Mouse (Mus musculus) intestine, embryonic 16.5 days (tissue): ENCODE data around the gene Acvrl1. TPM values are rescaled to one million over a fixed set of nuclear protein-coding genes. Genes with fewer than 3 reads are reported as not detected.
A peak's percentile ranks its signal among the peaks of the same experiment; 100 is the strongest.

Experiments used
- ATAC-seq: fragments of 200-750 bp; cut with Nextera tagmentation; 2 replicates; pipeline ENCODE4 v1.8.0; 2017; ENCODE audit warnings: moderate TSS enrichment, moderate library complexity
- H3K27ac ChIP-seq: fragments of 300-500 bp; sonication (generic); 2 replicates; pipeline ENCODE4 v1.5.1; 2014; ENCODE audit warnings: mild to moderate bottlenecking, low read length
- H3K27me3 ChIP-seq: fragments of 300-500 bp; sonication (generic); replicated peaks from 2 replicates; pipeline ENCODE4 v1.6.1; 2014; ENCODE audit warnings: low read length, control low read depth, mixed read lengths; ENCODE audit not compliant: control insufficient read depth, insufficient read depth
- H3K36me3 ChIP-seq: fragments of 300-500 bp; sonication (generic); 2 replicates; pipeline ENCODE4 v1.6.1; 2014; ENCODE audit warnings: low read length, control low read depth; ENCODE audit not compliant: control insufficient read depth, insufficient read depth
- H3K4me1 ChIP-seq: fragments of 300-500 bp; sonication (generic); 2 replicates; pipeline ENCODE4 v1.6.1; 2014; ENCODE audit warnings: low read length, control low read depth, mixed read lengths; ENCODE audit not compliant: control insufficient read depth, insufficient read depth
- H3K4me2 ChIP-seq: fragments of 300-500 bp; sonication (generic); 2 replicates; pipeline ENCODE4 v1.6.1; 2014; ENCODE audit warnings: low read depth, low read length, control low read depth
- H3K4me3 ChIP-seq: fragments of 300-500 bp; sonication (generic); 2 replicates; pipeline ENCODE4 v1.5.1; 2014; ENCODE audit warnings: mild to moderate bottlenecking, low read length
- H3K9ac ChIP-seq: fragments of 300-500 bp; sonication (generic); 2 replicates; pipeline ENCODE4 v1.6.1; 2014; ENCODE audit warnings: low read depth, low read length
- H3K9me3 ChIP-seq: fragments of 300-500 bp; sonication (generic); 2 replicates; pipeline ENCODE4 v1.6.1; 2016; ENCODE audit warnings: low read length, control low read depth; ENCODE audit not compliant: control insufficient read depth
- WGBS: fragments of 180-500 bp; shearing (Covaris S2); extraction: QIAGEN DNeasy Blood & Tissue Kit; methylation state at CpG from one replicate; pipeline ENCODE4 v1.1.7; 2014; 5-methylcytosine and 5-hydroxymethylcytosine counted together
- microRNA-seq: library from miRNA; unstranded; fragments of <30 nt; microRNA quantifications from one replicate; pipeline ENCODE4, GENCODE M21; 2016
- polyA plus RNA-seq: library from polyadenylated mRNA; unstranded; fragments of >200 nt; fragmentation: Nextera tagmentation; extraction: Ambion mirVana; gene quantifications from 2 replicates; pipeline ENCODE4 v1.2.1, GENCODE M21; 2015

The Acvrl1 gene
- polyA plus RNA-seq, 1 experiment from 2014 or later, result 31.9 TPM

- H3K27ac ChIP-seq, result no peak overlapping the region
- H3K9ac ChIP-seq, result peak overlapping the region; percentile 14; the same call in 1 of the 2 replicates
- H3K4me1 ChIP-seq, result peaks cover 56% of the 10 kb centered on the region
- H3K4me3 ChIP-seq, result no peak overlapping the region
- no peaks in the 10 kb centered on the region for H3K27me3 ChIP-seq
- no peak overlapping the region for H3K4me2 ChIP-seq
- H3K9me3 ChIP-seq, result no peaks in the 10 kb centered on the region
- ATAC-seq, result no peak
- H3K36me3 ChIP-seq, result peaks cover 11% of the 10 kb centered on the region
- WGBS, result 68% methylated on average over 10 of the region's 10 CpGs
These were observed 61.8 kb downstream of the Acvrl1 start for GRCm38 (mm10) chr15:101189981-101190761.

GRCm38 (mm10) chr15:101190762-101191150 lies 62.4 kb downstream of the Acvrl1 start:
- Histone ChIP-seq H3K9ac (no peak overlapping the region), H3K4me1 (peaks cover 60% of the 10 kb centered on the region), H3K36me3 (peaks cover 13% of the 10 kb centered on the region), H3K4me2 (no peak overlapping the region), H3K4me3 (no peak overlapping the region), H3K9me3 (no peaks in the 10 kb centered on the region), H3K27ac (no peak overlapping the region; the same call in 1 of the 2 replicates), H3K27me3 (no peaks in the 10 kb centered on the region)
- WGBS, result 58% methylated on average over 5 of the region's 5 CpGs
- no peak for ATAC-seq

- Histone ChIP-seq H3K4me2 (no peak overlapping the region), H3K27me3 (no peaks in the 10 kb centered on the region), H3K9me3 (no peaks in the 10 kb centered on the region), H3K27ac (peak overlapping the region; percentile 31; the same call in 1 of the 2 replicates), H3K4me1 (peaks cover 62% of the 10 kb centered on the region), H3K36me3 (peaks cover 20% of the 10 kb centered on the region), H3K9ac (peak overlapping the region; percentile 26; the same call in 1 of the 2 replicates), H3K4me3 (no peak overlapping the region)
- WGBS, result 36% methylated on average over 13 of the region's 13 CpGs
- ATAC-seq, result no peak
These were observed 63.3 kb downstream of the Acvrl1 start for GRCm38 (mm10) chr15:101191459-101192259.

GRCm38 (mm10) chr15:101192260-101192640 lies 63.9 kb downstream of the Acvrl1 start:
- no peak overlapping the region for H3K27ac ChIP-seq
- H3K27me3 ChIP-seq, result no peaks in the 10 kb centered on the region
- H3K4me3 ChIP-seq, result no peak overlapping the region
- no peak overlapping the region for H3K4me2 ChIP-seq
- H3K9ac ChIP-seq, result no peak overlapping the region
- WGBS, result 53% methylated on average over 7 of the region's 7 CpGs
- ATAC-seq, result no peak
- H3K9me3 ChIP-seq, result no peaks in the 10 kb centered on the region
- H3K36me3 ChIP-seq, result peaks cover 20% of the 10 kb centered on the region
- H3K4me1 ChIP-seq, result peaks cover 62% of the 10 kb centered on the region

GRCm38 (mm10) chr15:101192651-101193050 lies 64.3 kb downstream of the Acvrl1 start:
- Histone ChIP-seq H3K27me3 (no peaks in the 10 kb centered on the region), H3K4me2 (no peak overlapping the region), H3K9ac (no peak overlapping the region), H3K36me3 (peaks cover 20% of the 10 kb centered on the region), H3K27ac (no peak overlapping the region), H3K9me3 (no peaks in the 10 kb centered on the region), H3K4me1 (peaks cover 62% of the 10 kb centered on the region), H3K4me3 (no peak overlapping the region)
- ATAC-seq, result no peak
- 74% methylated on average over 7 of the region's 7 CpGs for WGBS

DNA sequence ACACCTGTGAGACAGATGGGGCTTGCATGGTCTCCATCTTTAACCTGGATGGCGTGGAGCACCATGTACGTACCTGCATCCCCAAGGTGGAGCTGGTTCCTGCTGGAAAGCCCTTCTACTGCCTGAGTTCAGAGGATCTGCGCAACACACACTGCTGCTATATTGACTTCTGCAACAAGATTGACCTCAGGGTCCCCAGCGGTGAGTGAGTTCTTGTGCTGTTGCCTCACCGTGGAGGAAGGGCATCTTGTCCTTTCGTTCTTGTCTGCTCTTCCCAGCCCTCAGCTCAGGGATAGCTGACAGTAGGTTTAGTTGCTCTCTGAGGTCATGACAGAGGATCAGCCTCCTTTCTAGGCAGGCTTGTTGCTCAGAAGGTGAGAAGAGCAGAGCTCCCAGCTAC lies 65.6 kb downstream of the Acvrl1 start:
- no peaks in the 10 kb centered on the region for H3K27me3 ChIP-seq
- H3K4me3 ChIP-seq, result no peak overlapping the region
- H3K9me3 ChIP-seq, result no peaks in the 10 kb centered on the region
- ATAC-seq, result no peak
- peaks cover 25% of the 10 kb centered on the region for H3K36me3 ChIP-seq
- peaks cover 59% of the 10 kb centered on the region for H3K4me1 ChIP-seq
- no peak overlapping the region for H3K9ac ChIP-seq
- H3K27ac ChIP-seq, result peak overlapping the region; percentile 49
- 83% methylated on average over 6 of the region's 6 CpGs for WGBS
- H3K4me2 ChIP-seq, result no peak overlapping the region

Small RNA genes lying within 50 kb of the gene (microRNA-seq; reads per million reads assigned to microRNA genes)
- gene Mir6962, result 0.68 reads per million

Other genes starting within 250 kb of the Acvrl1 start
- gene Gm47841, start 81.1 kb upstream of the Acvrl1 start, polyA plus RNA-seq, result not detected in 2 replicates
- 0.12 TPM in 2 replicates for gene Fignl2, start 50.0 kb upstream of the Acvrl1 start, polyA plus RNA-seq
- not detected in 2 replicates for gene Ankrd33, start 12.8 kb upstream of the Acvrl1 start, polyA plus RNA-seq
- gene Acvr1b, start 45.5 kb downstream of the Acvrl1 start, polyA plus RNA-seq, result 10.4 and 11.0 TPM in 2 replicates
- gene Grasp, start 95.7 kb downstream of the Acvrl1 start, polyA plus RNA-seq, result 2.3 and 2.8 TPM in 2 replicates
- 8.6 and 10.0 TPM in 2 replicates for gene Nr4a1, start 125.7 kb downstream of the Acvrl1 start, polyA plus RNA-seq
- 58.3 and 67.1 TPM in 2 replicates for gene Atg101, start 155.8 kb downstream of the Acvrl1 start, polyA plus RNA-seq
- gene 6030408B16Rik, start 164.7 kb downstream of the Acvrl1 start, polyA plus RNA-seq, result 3.6 and 4.4 TPM in 2 replicates
- 1.1 and 1.2 TPM in 2 replicates for gene Krt80, start 241.6 kb downstream of the Acvrl1 start, polyA plus RNA-seq